Mouse (Mus musculus) kidney, embryonic 16.5 days (tissue): ENCODE measurements around the gene Vps13d. TPM values are rescaled to one million over a fixed set of nuclear protein-coding genes. Genes with fewer than 3 reads are reported as not detected.

Source experiments
- ATAC-seq: fragments of 200-750 bp; cut with Nextera tagmentation; 2 replicates; pipeline ENCODE4 v1.8.0; 2017; ENCODE audit warnings: moderate TSS enrichment; ENCODE audit not compliant: low FRiP score, low TSS enrichment
- H3K27ac ChIP-seq: fragments of 300-500 bp; sonication (generic); 2 replicates; pipeline ENCODE4 v1.5.1; 2014; ENCODE audit warnings: low read length
- H3K27me3 ChIP-seq: fragments of 300-500 bp; sonication (generic); 2 replicates; pipeline ENCODE4 v1.6.1; 2014; ENCODE audit warnings: low read length, control low read depth, mixed read lengths; ENCODE audit not compliant: insufficient read depth
- H3K36me3 ChIP-seq: fragments of 300-500 bp; sonication (generic); 2 replicates; pipeline ENCODE4 v1.6.1; 2014; ENCODE audit warnings: low read length, control low read depth, mixed read lengths; ENCODE audit not compliant: insufficient read depth
- H3K4me1 ChIP-seq: fragments of 300-500 bp; sonication (generic); 2 replicates; pipeline ENCODE4 v1.6.1; 2014; ENCODE audit warnings: low read length, control low read depth, mixed read lengths; ENCODE audit not compliant: insufficient read depth
- H3K4me2 ChIP-seq: fragments of 300-500 bp; sonication (generic); replicated peaks from 2 replicates; pipeline ENCODE4 v1.6.1; 2014; ENCODE audit warnings: low read depth, low read length
- H3K4me3 ChIP-seq: fragments of 300-500 bp; sonication (generic); 2 replicates; pipeline ENCODE4 v1.5.1; 2014; ENCODE audit warnings: mild to moderate bottlenecking, low read length
- H3K9ac ChIP-seq: fragments of 300-500 bp; sonication (generic); replicated peaks from 2 replicates; pipeline ENCODE4 v1.6.1; 2014; ENCODE audit warnings: low read length
- H3K9me3 ChIP-seq: fragments of 300-500 bp; sonication (generic); 2 replicates; pipeline ENCODE4 v1.6.1; 2016; ENCODE audit warnings: low read length, control low read depth
- WGBS: fragments of 180-500 bp; shearing (Covaris S2); extraction: QIAGEN DNeasy Blood & Tissue Kit; methylation state at CpG from one replicate; pipeline ENCODE4 v1.1.7; 2014; 5-methylcytosine and 5-hydroxymethylcytosine counted together
- polyA plus RNA-seq: library from polyadenylated mRNA; unstranded; fragments of >200 nt; fragmentation: Nextera tagmentation; extraction: Ambion mirVana; gene quantifications from 2 replicates; pipeline ENCODE4 v1.2.1, GENCODE M21; 2015

Vps13d gene
- polyA plus RNA-seq, 1 experiment from 2014 or later, result 10.6 TPM

- no peaks in the 10 kb centered on the region for H3K27me3 ChIP-seq
- no peak overlapping the region for H3K4me3 ChIP-seq
- peaks cover 60% of the 10 kb centered on the region for H3K36me3 ChIP-seq
- peaks cover 4% of the 10 kb centered on the region; the same call in 1 of the 2 replicates for H3K4me1 ChIP-seq
- no peaks in the 10 kb centered on the region for H3K9me3 ChIP-seq
- H3K4me2 ChIP-seq, result no peak overlapping the region
- ATAC-seq, result peak; percentile 71
- WGBS, result 48% methylated on average over 6 of the region's 6 CpGs
- 0 out of 2 replicates have a peak overlapping the region, but pooled peaks have one; percentile 41 for H3K9ac ChIP-seq
- peak overlapping the region; percentile 60 for H3K27ac ChIP-seq
Measured at GRCm38 (mm10) chr4:145067019-145067680, 127.7 kb downstream of the Vps13d start.

- no peaks in the 10 kb centered on the region for H3K27me3 ChIP-seq
- 57% methylated on average over 7 of the region's 7 CpGs for WGBS
- H3K4me1 ChIP-seq, result peaks cover 4% of the 10 kb centered on the region; the same call in 1 of the 2 replicates
- H3K36me3 ChIP-seq, result peaks cover 61% of the 10 kb centered on the region
- peak overlapping the region; percentile 60; the same call in 1 of the 2 replicates for H3K27ac ChIP-seq
- H3K4me2 ChIP-seq, result no peak overlapping the region
- ATAC-seq, result no peak
- no peaks in the 10 kb centered on the region for H3K9me3 ChIP-seq
- H3K9ac ChIP-seq, result no peak overlapping the region
- no peak overlapping the region for H3K4me3 ChIP-seq
Measured at GRCm38 (mm10) chr4:145066336-145067018, 128.3 kb downstream of the Vps13d start.

GRCm38 (mm10) chr4:145058749-145059442 lies 135.9 kb downstream of the Vps13d start:
- no peak overlapping the region for H3K4me2 ChIP-seq
- H3K27me3 ChIP-seq, result no peaks in the 10 kb centered on the region
- ATAC-seq, result no peak
- WGBS, result 85% methylated on average over 2 of the region's 2 CpGs
- no peak overlapping the region for H3K9ac ChIP-seq
- H3K4me1 ChIP-seq, result no peaks in the 10 kb centered on the region
- no peak overlapping the region for H3K27ac ChIP-seq
- H3K9me3 ChIP-seq, result no peaks in the 10 kb centered on the region
- H3K36me3 ChIP-seq, result peaks cover 55% of the 10 kb centered on the region
- H3K4me3 ChIP-seq, result no peak overlapping the region

- Histone ChIP-seq H3K4me2 (no peak overlapping the region), H3K9ac (no peak overlapping the region), H3K4me3 (no peak overlapping the region), H3K36me3 (peaks cover 40% of the 10 kb centered on the region), H3K9me3 (no peaks in the 10 kb centered on the region), H3K27ac (no peak overlapping the region; the same call in 1 of the 2 replicates), H3K27me3 (no peaks in the 10 kb centered on the region), H3K4me1 (peaks cover 17% of the 10 kb centered on the region)
- no peak for ATAC-seq
- 83% methylated on average over 3 of the region's 3 CpGs for WGBS
Measured at GRCm38 (mm10) chr4:145056346-145056745, 138.5 kb downstream of the Vps13d start.

GRCm38 (mm10) chr4:145055792-145056191 lies 139.0 kb downstream of the Vps13d start:
- Histone ChIP-seq H3K4me3 (no peak overlapping the region), H3K27me3 (no peaks in the 10 kb centered on the region), H3K9ac (no peak overlapping the region), H3K4me1 (peaks cover 22% of the 10 kb centered on the region), H3K9me3 (no peaks in the 10 kb centered on the region), H3K4me2 (no peak overlapping the region), H3K27ac (peak overlapping the region; percentile 39; the same call in 1 of the 2 replicates), H3K36me3 (peaks cover 34% of the 10 kb centered on the region; the same call in 1 of the 2 replicates)
- no peak for ATAC-seq
- WGBS, result 83% methylated on average over 3 of the region's 3 CpGs

GRCm38 (mm10) chr4:145054369-145054768 lies 140.4 kb downstream of the Vps13d start:
- Histone ChIP-seq H3K4me2 (no peak overlapping the region), H3K27ac (no peak overlapping the region), H3K27me3 (no peaks in the 10 kb centered on the region), H3K4me1 (peaks cover 27% of the 10 kb centered on the region), H3K9ac (no peak overlapping the region), H3K4me3 (no peak overlapping the region), H3K9me3 (no peaks in the 10 kb centered on the region), H3K36me3 (peaks cover 26% of the 10 kb centered on the region; the same call in 1 of the 2 replicates)
- 59% methylated on average over 3 of the region's 3 CpGs for WGBS
- no peak for ATAC-seq

GRCm38 (mm10) chr4:145052697-145053096 lies 142.1 kb downstream of the Vps13d start:
- Histone ChIP-seq H3K9me3 (no peaks in the 10 kb centered on the region), H3K4me3 (no peak overlapping the region), H3K4me2 (no peak overlapping the region), H3K27ac (peak overlapping the region; percentile 62), H3K4me1 (peaks cover 27% of the 10 kb centered on the region), H3K36me3 (peaks cover 24% of the 10 kb centered on the region; the same call in 1 of the 2 replicates), H3K27me3 (no peaks in the 10 kb centered on the region), H3K9ac (no peak overlapping the region)
- peak; percentile 17; the same call in 1 of the 2 replicates for ATAC-seq
- 70% methylated on average over 1 of the region's 1 CpGs for WGBS

- peak overlapping the region; percentile 72; the same call in 1 of the 2 replicates for H3K27ac ChIP-seq
- no peak overlapping the region for H3K4me2 ChIP-seq
- H3K27me3 ChIP-seq, result no peaks in the 10 kb centered on the region
- no peak overlapping the region for H3K4me3 ChIP-seq
- no peak overlapping the region for H3K9ac ChIP-seq
- ATAC-seq, result peak; percentile 58; the same call in 1 of the 2 replicates
- H3K9me3 ChIP-seq, result no peaks in the 10 kb centered on the region
- WGBS, result 60% methylated on average over 3 of the region's 3 CpGs
- H3K4me1 ChIP-seq, result peaks cover 27% of the 10 kb centered on the region
- H3K36me3 ChIP-seq, result peaks cover 28% of the 10 kb centered on the region
Measured at GRCm38 (mm10) chr4:145052282-145052681, 142.5 kb downstream of the Vps13d start.

GRCm38 (mm10) chr4:145051209-145051969 lies 143.4 kb downstream of the Vps13d start:
- Histone ChIP-seq H3K27ac (peak overlapping the region; percentile 72), H3K27me3 (no peaks in the 10 kb centered on the region), H3K9ac (no peak overlapping the region), H3K9me3 (no peaks in the 10 kb centered on the region), H3K4me1 (peaks cover 27% of the 10 kb centered on the region), H3K4me3 (no peak overlapping the region), H3K4me2 (no peak overlapping the region), H3K36me3 (peaks cover 25% of the 10 kb centered on the region)
- no peak for ATAC-seq
- WGBS, result 57% methylated on average over 4 of the region's 4 CpGs
